Mouse (Mus musculus): Measurements from ENCODE around the gene Gsto2. TPM values are rescaled to one million over a fixed set of nuclear protein-coding genes. Genes with fewer than 3 reads are reported as not detected.
A peak's percentile ranks its signal among the peaks of the same experiment; 100 is the strongest.

Gene Gsto2
- total and polyA plus RNA-seq, 2 experiments = 0.32 to 1.3 TPM

DNA sequence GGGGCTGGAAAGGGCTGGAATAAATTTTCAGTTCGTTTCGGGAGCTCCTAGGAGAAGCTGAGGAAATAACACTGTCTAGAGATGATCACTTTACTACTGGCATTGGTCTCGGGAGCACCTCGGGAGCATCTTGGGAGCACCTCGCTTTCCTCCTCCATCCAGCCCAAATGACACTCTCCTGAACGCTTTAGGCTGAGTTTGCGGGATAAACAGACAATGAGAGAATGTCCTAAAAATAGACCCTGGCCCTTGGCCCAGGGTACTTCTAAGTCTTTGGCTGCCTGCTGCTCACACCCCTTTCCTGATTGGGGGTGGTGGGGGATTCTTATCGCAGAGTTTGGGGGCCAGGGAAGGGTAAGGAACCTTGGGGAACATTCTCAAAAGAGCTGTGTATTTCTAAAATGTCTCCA, 54.6 kb downstream of the Gsto2 start:
- Histone ChIP-seq H3K4me3 (ENCODE audit: insufficient read depth, low read depth, low read length) (no peak overlapping the region), H3K36me3 (ENCODE audit: control insufficient read depth, insufficient read depth, low read length) (no peaks in the 10 kb centered on the region), H3K27me3 (ENCODE audit: control insufficient read depth, insufficient read depth, low read length) (peaks cover 3% of the 10 kb centered on the region; the same call in 1 of the 2 replicates), H3K4me1 (ENCODE audit: control insufficient read depth, insufficient read depth, low read length) (no peaks in the 10 kb centered on the region), H3K27ac (replicated peaks; ENCODE audit: insufficient read depth, low read depth, low read length) (0 out of 2 replicates have a peak overlapping the region, but pooled peaks have one; percentile 13), H3K9ac (ENCODE audit: low read depth, low read length) (no peak overlapping the region), H3K79me2 (ENCODE audit: control insufficient read depth, insufficient read depth, low read length) (peaks cover 10% of the 10 kb centered on the region; the same call in 1 of the 2 replicates)
- no peak for TF ChIP-seq POLR2A (IDR thresholded peaks at IDR 0.05; ENCODE audit: extremely low read depth, insufficient read depth, low read length)
- no peak for TF ChIP-seq CTCF (IDR thresholded peaks at IDR 0.05; ENCODE audit: low read depth, low read length)
- DNase-seq (ENCODE audit: extremely low read depth, low read depth, low spot score) = no peak
- 10% methylated on average over 8 of the region's 8 CpGs for WGBS

- H3K4me1 ChIP-seq (ENCODE audit: control insufficient read depth, insufficient read depth, low read length) = no peaks in the 10 kb centered on the region
- no peak overlapping the region for H3K4me3 ChIP-seq (ENCODE audit: insufficient read depth, low read depth, low read length)
- TF ChIP-seq CTCF (IDR thresholded peaks at IDR 0.05; ENCODE audit: low read depth, low read length) (no peak), POLR2A (IDR thresholded peaks at IDR 0.05; ENCODE audit: extremely low read depth, insufficient read depth, low read length) (no peak)
- no peaks in the 10 kb centered on the region for H3K27me3 ChIP-seq (ENCODE audit: control insufficient read depth, insufficient read depth, low read length)
- no peak for DNase-seq (ENCODE audit: extremely low read depth, low read depth, low spot score)
- WGBS = 64% methylated on average over 7 of the region's 7 CpGs
- H3K9ac ChIP-seq (ENCODE audit: low read depth, low read length) = no peak overlapping the region
- H3K36me3 ChIP-seq (ENCODE audit: control insufficient read depth, insufficient read depth, low read length) = no peaks in the 10 kb centered on the region
- H3K27ac ChIP-seq (replicated peaks; ENCODE audit: insufficient read depth, low read depth, low read length) = peak overlapping the region; percentile 85
- H3K79me2 ChIP-seq (ENCODE audit: control insufficient read depth, insufficient read depth, low read length) = no peaks in the 10 kb centered on the region
Observed at GRCm38 (mm10) chr19:47925819-47926218, 60.5 kb downstream of the Gsto2 start.

DNA sequence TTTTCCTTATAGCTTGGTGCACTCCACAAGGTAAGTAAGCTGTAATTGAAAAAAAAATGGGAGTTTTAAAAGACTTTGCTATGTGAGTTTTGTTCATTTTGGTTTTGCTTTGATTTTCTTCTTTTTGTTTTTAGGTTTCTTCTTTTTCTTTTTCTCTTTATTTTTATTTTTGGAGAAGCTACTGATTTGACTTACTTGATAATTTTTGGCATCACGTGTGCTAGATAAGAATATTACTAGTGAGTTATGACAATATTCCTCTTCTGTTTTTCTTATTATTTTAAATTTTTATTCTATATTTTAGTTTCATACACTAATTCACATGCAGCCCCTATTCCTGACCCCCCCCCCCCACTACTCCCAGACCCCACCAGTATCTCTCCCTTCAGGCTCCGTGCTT, 61.7 kb downstream of the Gsto2 start:
- no peak for DNase-seq (ENCODE audit: extremely low read depth, low read depth, low spot score)
- WGBS = 84% methylated on average over 2 of the region's 2 CpGs
- no peaks in the 10 kb centered on the region for H3K79me2 ChIP-seq (ENCODE audit: control insufficient read depth, insufficient read depth, low read length)
- no peaks in the 10 kb centered on the region for H3K4me1 ChIP-seq (ENCODE audit: control insufficient read depth, insufficient read depth, low read length)
- TF ChIP-seq POLR2A (IDR thresholded peaks at IDR 0.05; ENCODE audit: extremely low read depth, insufficient read depth, low read length) = no peak
- no peak for TF ChIP-seq CTCF (IDR thresholded peaks at IDR 0.05; ENCODE audit: low read depth, low read length)
- H3K9ac ChIP-seq (ENCODE audit: low read depth, low read length) = no peak overlapping the region
- no peaks in the 10 kb centered on the region for H3K36me3 ChIP-seq (ENCODE audit: control insufficient read depth, insufficient read depth, low read length)
- H3K4me3 ChIP-seq (ENCODE audit: insufficient read depth, low read depth, low read length) = no peak overlapping the region
- no peaks in the 10 kb centered on the region for H3K27me3 ChIP-seq (ENCODE audit: control insufficient read depth, insufficient read depth, low read length)
- no peak overlapping the region for H3K27ac ChIP-seq (replicated peaks; ENCODE audit: insufficient read depth, low read depth, low read length)

- TF ChIP-seq CTCF (IDR thresholded peaks at IDR 0.05; ENCODE audit: low read depth, low read length) (no peak), POLR2A (IDR thresholded peaks at IDR 0.05; ENCODE audit: extremely low read depth, insufficient read depth, low read length) (no peak)
- H3K27ac ChIP-seq (replicated peaks; ENCODE audit: insufficient read depth, low read depth, low read length) = no peak overlapping the region
- no peak overlapping the region for H3K4me3 ChIP-seq (ENCODE audit: insufficient read depth, low read depth, low read length)
- 80% methylated on average over 4 of the region's 4 CpGs for WGBS
- H3K4me1 ChIP-seq (ENCODE audit: control insufficient read depth, insufficient read depth, low read length) = no peaks in the 10 kb centered on the region
- H3K36me3 ChIP-seq (ENCODE audit: control insufficient read depth, insufficient read depth, low read length) = no peaks in the 10 kb centered on the region
- no peak overlapping the region for H3K9ac ChIP-seq (ENCODE audit: low read depth, low read length)
- no peaks in the 10 kb centered on the region for H3K27me3 ChIP-seq (ENCODE audit: control insufficient read depth, insufficient read depth, low read length)
- H3K79me2 ChIP-seq (ENCODE audit: control insufficient read depth, insufficient read depth, low read length) = no peaks in the 10 kb centered on the region
- DNase-seq (ENCODE audit: extremely low read depth, low read depth, low spot score) = no peak
Observed at GRCm38 (mm10) chr19:47929043-47929442, 63.7 kb downstream of the Gsto2 start.

GRCm38 (mm10) chr19:47931982-47932638, 66.8 kb downstream of the Gsto2 start:
- no peak overlapping the region for H3K27ac ChIP-seq (replicated peaks; ENCODE audit: insufficient read depth, low read depth, low read length)
- H3K36me3 ChIP-seq (ENCODE audit: control insufficient read depth, insufficient read depth, low read length) = no peaks in the 10 kb centered on the region
- H3K9ac ChIP-seq (ENCODE audit: low read depth, low read length) = no peak overlapping the region
- H3K4me3 ChIP-seq (ENCODE audit: insufficient read depth, low read depth, low read length) = no peak overlapping the region
- H3K79me2 ChIP-seq (ENCODE audit: control insufficient read depth, insufficient read depth, low read length) = no peaks in the 10 kb centered on the region
- DNase-seq (ENCODE audit: extremely low read depth, low read depth, low spot score) = no peak
- WGBS = 43% methylated on average over 7 of the region's 7 CpGs
- H3K4me1 ChIP-seq (ENCODE audit: control insufficient read depth, insufficient read depth, low read length) = no peaks in the 10 kb centered on the region
- TF ChIP-seq POLR2A (IDR thresholded peaks at IDR 0.05; ENCODE audit: extremely low read depth, insufficient read depth, low read length) (no peak), CTCF (IDR thresholded peaks at IDR 0.05; ENCODE audit: low read depth, low read length) (peak; percentile 51)
- no peaks in the 10 kb centered on the region for H3K27me3 ChIP-seq (ENCODE audit: control insufficient read depth, insufficient read depth, low read length)

GRCm38 (mm10) chr19:47934146-47934545, 68.8 kb downstream of the Gsto2 start:
- DNase-seq (ENCODE audit: extremely low read depth, low read depth, low spot score) = peak; percentile 51
- no peaks in the 10 kb centered on the region for H3K79me2 ChIP-seq (ENCODE audit: control insufficient read depth, insufficient read depth, low read length)
- 78% methylated on average over 8 of the region's 8 CpGs for WGBS
- no peak overlapping the region for H3K4me3 ChIP-seq (ENCODE audit: insufficient read depth, low read depth, low read length)
- H3K9ac ChIP-seq (ENCODE audit: low read depth, low read length) = no peak overlapping the region
- TF ChIP-seq CTCF (IDR thresholded peaks at IDR 0.05; ENCODE audit: low read depth, low read length) (no peak), POLR2A (IDR thresholded peaks at IDR 0.05; ENCODE audit: extremely low read depth, insufficient read depth, low read length) (no peak)
- H3K4me1 ChIP-seq (ENCODE audit: control insufficient read depth, insufficient read depth, low read length) = peaks cover 3% of the 10 kb centered on the region; the same call in 1 of the 2 replicates
- H3K36me3 ChIP-seq (ENCODE audit: control insufficient read depth, insufficient read depth, low read length) = no peaks in the 10 kb centered on the region
- H3K27ac ChIP-seq (replicated peaks; ENCODE audit: insufficient read depth, low read depth, low read length) = peak overlapping the region; percentile 43; the same call in 1 of the 2 replicates
- H3K27me3 ChIP-seq (ENCODE audit: control insufficient read depth, insufficient read depth, low read length) = no peaks in the 10 kb centered on the region; the same call in 1 of the 2 replicates

All from liver, adult 2 months (tissue).